ENCODE assay signal across 1 mouse cellular context in the genomic region with DNA sequence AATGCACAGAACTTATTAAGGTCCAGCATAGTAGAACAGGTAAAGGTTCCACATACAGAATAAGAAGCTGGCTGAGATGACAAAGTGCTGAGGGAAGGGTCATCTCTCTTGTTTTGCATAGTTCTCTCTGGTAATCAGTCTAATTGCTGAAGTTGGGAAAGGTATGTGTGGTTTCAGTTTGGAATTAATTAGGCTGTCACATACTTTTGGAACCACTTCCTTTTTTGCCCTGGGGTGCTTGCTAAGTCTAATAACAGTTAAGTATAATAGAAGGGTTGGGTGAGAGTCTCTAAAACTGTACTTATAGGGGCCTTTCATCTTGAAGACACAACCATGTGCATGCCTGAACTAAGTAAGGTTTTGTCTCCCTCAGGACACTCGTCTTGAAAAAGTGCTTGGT.
TF ChIP-seq lines count a peak whose summit lies in the region.

No protein-coding gene starts in this region.

TF ChIP-seq in MEL, 35 proteins besides CTCF, POLR2A, EP300 and RAD21:
- TF ChIP-seq SMC3 (IDR thresholded peaks at IDR 0.05; ENCODE audit: low read depth, low read length) (no peak), SIN3A (IDR thresholded peaks at IDR 0.05; ENCODE audit: low read length) (0 out of 2 replicates have a peak, but pooled peaks have one; percentile 37)
